Mouse (Mus musculus) layer of hippocampus, adult 2 months (tissue): Measurements from ENCODE around the gene Clec16a. TPM values are rescaled to one million over a fixed set of nuclear protein-coding genes. Genes with fewer than 3 reads are reported as not detected.

Experiments used
- DNase-seq, 2 experiments: peaks; one replicate each; pipeline ENCODE4 v3.0.0; 2022; ENCODE audit warnings: low spot score in 2 of 2
- H3K27ac ChIP-seq: fragments of 200-600 bp; 2 replicates; pipeline ENCODE4 v1.8.1; 2022
- H3K4me3 ChIP-seq: fragments of 200-600 bp; 2 replicates; pipeline ENCODE4 v1.8.1; 2022; ENCODE audit warnings: mild to moderate bottlenecking
- CTCF ChIP-seq: fragments of 200-600 bp; conservative IDR thresholded peaks from 2 replicates; pipeline ENCODE4 v1.8.1; 2022; ENCODE audit warnings: antibody characterized with exemption, mild to moderate bottlenecking, moderate library complexity
- total RNA-seq, 2 experiments: library from RNA; stranded (reverse); gene quantifications; 2 replicates each; pipeline ENCODE4 v1.2.3; 2021

The Clec16a gene
- total RNA-seq, 2 experiments from 2014 or later: 98.8 to 105 TPM

DNA sequence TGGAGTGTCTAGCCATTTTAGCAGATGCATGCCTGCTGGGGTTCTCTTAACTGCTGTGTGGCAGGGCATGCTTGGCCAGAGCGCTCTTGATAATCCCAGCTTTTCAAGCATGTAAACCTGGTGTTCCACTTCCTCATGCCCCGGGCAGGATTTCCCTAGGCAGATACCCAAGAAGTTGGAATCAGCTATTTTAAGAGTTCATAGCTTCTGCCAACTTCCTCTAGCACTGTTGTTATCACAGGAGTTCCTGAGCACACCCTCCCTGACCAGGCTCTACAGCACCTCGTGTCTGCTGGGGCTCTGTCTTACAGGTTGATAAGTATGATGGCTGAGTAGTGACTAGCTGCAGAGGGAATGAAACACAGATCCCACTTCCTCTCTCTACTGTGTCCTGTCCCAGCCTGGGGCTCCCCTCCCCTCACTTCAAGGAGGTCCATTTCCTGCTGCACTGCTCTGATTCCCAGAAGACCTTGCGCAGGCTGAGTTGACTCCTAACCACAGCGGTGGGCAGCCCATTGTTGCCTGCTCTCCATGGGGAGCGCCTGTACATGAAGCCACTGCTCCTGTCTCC is 144.7 kb downstream of the Clec16a start:
- no peak for TF ChIP-seq CTCF
- H3K4me3 ChIP-seq: no peak overlapping the region
- no peak for DNase-seq
- H3K27ac ChIP-seq: no peak overlapping the region

DNA sequence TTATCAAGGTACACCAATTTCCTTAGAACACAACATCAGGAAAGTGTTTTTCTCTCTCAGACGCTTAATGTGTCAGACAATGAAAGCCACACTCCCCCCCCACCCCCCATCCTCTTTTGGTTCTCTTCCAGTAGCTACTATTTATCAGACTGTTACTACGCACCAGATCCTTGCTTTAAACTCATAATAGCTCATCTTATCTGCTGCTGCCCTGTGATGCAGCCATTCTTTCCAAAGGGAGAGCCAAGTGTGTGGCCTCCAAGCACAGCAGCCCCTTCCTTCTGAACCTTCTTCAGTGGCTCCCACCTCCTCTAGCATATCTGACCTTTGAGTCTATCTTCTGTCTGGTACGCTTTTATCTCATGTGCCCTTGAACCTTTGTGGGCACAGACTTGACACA is 145.3 kb downstream of the Clec16a start:
- no peak overlapping the region for H3K27ac ChIP-seq
- no peak overlapping the region for H3K4me3 ChIP-seq
- no peak for TF ChIP-seq CTCF
- DNase-seq: no peak

DNA sequence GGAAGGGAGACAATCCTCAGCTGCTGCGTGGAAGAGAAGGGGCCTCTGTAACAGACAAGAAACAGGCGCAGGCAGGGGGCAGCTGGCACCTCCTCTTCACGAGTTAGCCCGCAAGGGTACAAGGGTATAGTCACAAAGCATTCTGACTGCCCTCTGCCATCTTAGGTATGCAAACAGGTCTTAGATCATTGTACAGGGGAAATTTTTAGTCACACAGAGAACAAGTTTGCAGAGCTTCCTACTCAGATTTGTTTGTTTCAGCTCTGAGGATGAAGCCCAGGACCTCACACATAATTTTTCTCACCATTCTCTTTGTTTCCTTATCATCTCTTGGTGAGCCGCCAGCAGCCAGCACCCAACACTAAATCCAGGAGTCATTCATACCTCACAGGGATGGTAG is 146.6 kb downstream of the Clec16a start:
- Histone ChIP-seq H3K4me3 (no peak overlapping the region), H3K27ac (no peak overlapping the region)
- TF ChIP-seq CTCF: no peak
- DNase-seq: no peak

DNA sequence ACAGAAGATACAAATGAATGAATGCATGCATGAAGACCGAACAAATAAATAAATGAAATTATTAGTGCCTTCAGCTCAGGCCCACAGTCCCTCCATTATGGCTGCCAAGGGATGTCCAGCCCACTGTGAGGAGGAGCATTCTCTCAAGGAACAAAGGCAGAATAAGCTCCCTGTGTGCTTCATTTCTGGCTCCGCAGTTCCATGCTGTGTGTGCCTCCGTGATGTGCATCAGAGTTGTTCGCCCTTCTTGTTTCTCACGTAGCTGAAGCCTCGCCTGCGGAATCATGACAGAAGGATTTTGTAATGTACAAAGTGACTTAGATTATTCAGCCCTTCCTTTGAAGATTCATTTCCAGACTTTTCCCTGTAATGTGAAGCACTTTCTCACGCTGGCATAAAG is 147.7 kb downstream of the Clec16a start:
- Histone ChIP-seq H3K27ac (no peak overlapping the region; the same call in 1 of the 2 replicates), H3K4me3 (no peak overlapping the region)
- DNase-seq: no peak
- TF ChIP-seq CTCF: no peak

DNA sequence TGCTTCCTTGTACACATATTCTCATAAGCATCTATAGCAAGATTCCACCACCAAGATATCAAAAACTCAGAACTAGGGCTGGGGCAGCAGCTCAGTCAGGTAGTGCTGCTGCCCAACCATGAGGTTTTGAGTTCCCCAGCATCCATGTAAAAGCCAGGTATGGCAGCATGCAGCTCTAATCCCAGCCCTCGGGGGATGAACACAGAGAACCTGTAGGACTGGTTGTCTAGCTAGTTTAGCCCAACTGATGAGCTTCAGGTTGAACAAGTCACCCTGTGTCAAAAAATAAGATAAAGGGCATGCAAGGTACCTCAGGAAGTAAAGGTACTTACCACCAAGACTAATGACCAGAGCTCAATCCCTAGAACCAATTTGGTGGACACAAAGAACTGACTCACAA is 148.3 kb downstream of the Clec16a start:
- no peak for TF ChIP-seq CTCF
- DNase-seq: no peak
- no peak overlapping the region; the same call in 1 of the 2 replicates for H3K27ac ChIP-seq
- no peak overlapping the region for H3K4me3 ChIP-seq

DNA sequence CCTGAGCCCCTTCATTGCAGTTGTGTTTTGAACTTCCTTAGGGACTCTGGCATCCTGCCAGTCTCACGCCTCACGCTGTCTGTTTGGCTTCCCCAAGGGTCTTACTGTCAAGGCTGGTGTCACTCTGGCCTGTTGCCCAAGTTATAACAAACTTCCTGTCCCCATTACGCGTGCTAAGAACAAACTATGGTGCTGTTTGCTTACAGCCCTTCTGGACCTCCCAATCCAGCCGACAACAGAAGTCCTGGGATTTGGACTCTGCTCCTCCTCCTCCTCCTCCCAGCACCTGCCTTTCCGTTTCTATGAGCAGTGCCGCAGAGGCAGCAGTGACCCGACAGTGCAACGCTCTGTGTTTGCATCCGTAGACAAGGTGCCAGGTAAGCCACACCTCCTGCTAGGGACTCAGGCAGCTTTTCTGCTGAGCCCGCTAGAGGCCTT is 149.3 kb downstream of the Clec16a start:
- no peak overlapping the region for H3K4me3 ChIP-seq
- H3K27ac ChIP-seq: no peak overlapping the region
- no peak for DNase-seq
- TF ChIP-seq CTCF: no peak

GRCm38 (mm10) chr16:10697861-10698659 is 152.9 kb downstream of the Clec16a start:
- no peak for TF ChIP-seq CTCF

GRCm38 (mm10) chr16:10699316-10699715 is 154.2 kb downstream of the Clec16a start:
- Histone ChIP-seq H3K27ac (no peak overlapping the region), H3K4me3 (no peak overlapping the region)
- no peak for DNase-seq
- TF ChIP-seq CTCF: no peak

More at GRCm38 (mm10) chr16:10697861-10698659, 152.9 kb downstream of the Clec16a start:
- H3K27ac ChIP-seq: no peak overlapping the region
- DNase-seq: no peak
- no peak overlapping the region for H3K4me3 ChIP-seq

DNA sequence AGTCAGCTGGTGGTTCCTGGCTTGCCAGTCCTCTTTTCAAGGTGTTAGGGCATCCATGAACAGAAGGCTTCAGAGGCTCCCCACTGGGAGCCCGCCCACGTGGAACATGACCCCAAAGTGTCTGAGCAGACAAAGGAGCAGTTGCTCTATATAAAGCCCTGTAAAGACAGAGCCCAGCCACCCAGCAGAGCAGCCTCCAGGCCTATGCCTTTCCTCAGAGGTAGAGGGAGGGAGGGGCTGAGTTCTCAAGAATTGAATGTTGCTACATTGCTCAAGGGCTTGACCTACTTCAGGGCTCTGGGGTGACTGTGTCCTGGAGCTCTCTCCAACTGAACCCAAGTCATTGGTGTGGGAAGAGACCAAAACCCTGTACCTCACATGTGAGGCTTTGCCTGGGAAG is 155.0 kb downstream of the Clec16a start:
- no peak overlapping the region for H3K27ac ChIP-seq
- no peak overlapping the region for H3K4me3 ChIP-seq
- no peak for TF ChIP-seq CTCF
- no peak for DNase-seq

- DNase-seq: no peak
- H3K4me3 ChIP-seq: no peak overlapping the region
- H3K27ac ChIP-seq: no peak overlapping the region
- no peak for TF ChIP-seq CTCF
Observed at GRCm38 (mm10) chr16:10702399-10702798, 157.3 kb downstream of the Clec16a start.

- no peak overlapping the region for H3K4me3 ChIP-seq
- DNase-seq: no peak
- TF ChIP-seq CTCF: no peak
- H3K27ac ChIP-seq: no peak overlapping the region
Observed at GRCm38 (mm10) chr16:10703932-10704331, 158.8 kb downstream of the Clec16a start.

GRCm38 (mm10) chr16:10705396-10705795 is 160.3 kb downstream of the Clec16a start:
- TF ChIP-seq CTCF: no peak
- Histone ChIP-seq H3K4me3 (no peak overlapping the region), H3K27ac (no peak overlapping the region)
- DNase-seq: no peak

GRCm38 (mm10) chr16:10711524-10711923 is 166.4 kb downstream of the Clec16a start:
- TF ChIP-seq CTCF: no peak
- H3K27ac ChIP-seq: no peak overlapping the region
- no peak for DNase-seq
- H3K4me3 ChIP-seq: no peak overlapping the region

- DNase-seq: no peak
- TF ChIP-seq CTCF: no peak
Observed at GRCm38 (mm10) chr16:10713041-10713440, 167.9 kb downstream of the Clec16a start.

More at GRCm38 (mm10) chr16:10713041-10713440, 167.9 kb downstream of the Clec16a start:
- Histone ChIP-seq H3K27ac (no peak overlapping the region), H3K4me3 (no peak overlapping the region)
